Mouse (Mus musculus) activated CD4-positive, CD25-positive, alpha-beta regulatory T cell, adult 4 months (primary cell): ENCODE measurements at regions not wholly inside any gene's neighbourhood (a gene's known extent, or its start where the extent isn't known, plus 50 kb on each side); places are given as distances from the start of the nearest gene placed in this dataset.

Experiments used
- ATAC-seq: one replicate; pipeline ENCODE4 v1.8.0; 2017

- no peak for ATAC-seq
Measured at GRCm38 (mm10) chr8:126741031-126741430, 147.2 kb upstream of the Irf2bp2 start.

GRCm38 (mm10) chr8:126739768-126740167, 146.0 kb upstream of the Irf2bp2 start:
- no peak for ATAC-seq

- ATAC-seq, result no peak
Measured at GRCm38 (mm10) chr8:126737032-126737431, 143.2 kb upstream of the Irf2bp2 start.

- ATAC-seq, result no peak
Measured at GRCm38 (mm10) chr8:126736441-126736962, 142.7 kb upstream of the Irf2bp2 start.

- ATAC-seq, result no peak
Measured at GRCm38 (mm10) chr8:126735488-126736440, 142.0 kb upstream of the Irf2bp2 start.

GRCm38 (mm10) chr8:126734743-126735487, 141.1 kb upstream of the Irf2bp2 start:
- no peak for ATAC-seq

GRCm38 (mm10) chr8:126733779-126734178, 140.0 kb upstream of the Irf2bp2 start:
- ATAC-seq, result no peak

GRCm38 (mm10) chr8:126733307-126733706, 139.5 kb upstream of the Irf2bp2 start:
- no peak for ATAC-seq

GRCm38 (mm10) chr8:126730017-126730631, 136.3 kb upstream of the Irf2bp2 start:
- no peak for ATAC-seq

GRCm38 (mm10) chr8:126728987-126729632, 135.3 kb upstream of the Irf2bp2 start:
- no peak for ATAC-seq

- no peak for ATAC-seq
Measured at GRCm38 (mm10) chr8:126728135-126728534, 134.3 kb upstream of the Irf2bp2 start.

GRCm38 (mm10) chr8:126727068-126727467, 133.3 kb upstream of the Irf2bp2 start:
- no peak for ATAC-seq

- ATAC-seq, result no peak
Measured at GRCm38 (mm10) chr8:126723259-126724122, 129.7 kb upstream of the Irf2bp2 start.

GRCm38 (mm10) chr8:126721621-126722020, 127.8 kb upstream of the Irf2bp2 start:
- peak; percentile 73 for ATAC-seq

GRCm38 (mm10) chr8:126720473-126721145, 126.8 kb upstream of the Irf2bp2 start:
- ATAC-seq, result no peak

- no peak for ATAC-seq
Measured at GRCm38 (mm10) chr8:126719748-126720147, 126.0 kb upstream of the Irf2bp2 start.

GRCm38 (mm10) chr8:126717652-126718155, 123.9 kb upstream of the Irf2bp2 start:
- no peak for ATAC-seq

- ATAC-seq, result no peak
Measured at GRCm38 (mm10) chr8:126715666-126716065, 121.9 kb upstream of the Irf2bp2 start.

GRCm38 (mm10) chr8:126713602-126714145, 119.9 kb upstream of the Irf2bp2 start:
- ATAC-seq, result no peak

GRCm38 (mm10) chr8:126713181-126713580, 119.4 kb upstream of the Irf2bp2 start:
- ATAC-seq, result no peak
